Mouse (Mus musculus): Measurements from ENCODE around the gene Gm28305. TPM values are rescaled to one million over a fixed set of nuclear protein-coding genes. Genes with fewer than 3 reads are reported as not detected.
A peak's percentile ranks its signal among the peaks of the same experiment; 100 is the strongest.

Gm28305 gene
- polyA plus RNA-seq, 1 experiment, result not detected

DNA sequence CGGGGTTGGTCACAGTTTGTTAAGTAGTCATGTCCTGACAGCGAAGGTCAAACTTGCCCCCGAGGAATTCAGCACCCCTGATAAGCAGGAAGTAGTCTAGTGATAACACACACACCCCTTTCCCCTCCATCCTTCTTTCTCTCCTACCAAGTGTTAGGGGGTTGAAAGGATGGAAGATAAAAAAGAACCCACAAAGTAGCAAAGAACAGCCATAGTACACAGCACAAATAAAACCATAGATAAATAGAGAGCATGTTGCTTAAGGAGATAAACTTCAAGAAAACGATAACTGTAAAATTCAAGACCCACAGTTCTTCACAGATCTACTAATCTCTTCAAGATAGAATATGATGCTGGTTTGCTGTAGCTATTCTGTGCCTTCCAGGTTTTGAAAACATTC is 29.8 kb downstream of the Gm28305 start:
- no peak for DNase-seq (ENCODE audit: low spot score)

GRCm38 (mm10) chr9:104070863-104071604 is 30.6 kb downstream of the Gm28305 start:
- DNase-seq (ENCODE audit: low spot score), result no peak

DNA sequence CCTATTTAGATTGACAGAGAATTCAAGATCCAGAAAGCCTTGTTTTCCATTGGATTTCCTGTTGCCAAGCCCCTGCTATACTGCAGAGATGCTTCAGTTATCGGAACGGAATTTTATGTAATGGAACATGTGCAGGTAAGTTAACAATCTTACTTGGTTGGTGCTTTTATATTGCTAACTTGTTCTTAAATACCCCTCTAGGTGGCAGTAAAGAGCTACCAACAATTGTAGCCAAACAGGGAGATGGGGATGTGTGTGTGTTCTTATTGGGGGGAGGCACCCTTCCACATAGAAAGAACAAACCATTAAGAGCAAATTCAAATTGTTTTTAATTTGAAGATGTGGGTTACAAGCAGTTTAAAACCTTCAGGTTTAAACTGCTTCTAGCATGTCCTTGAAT is 35.3 kb downstream of the Gm28305 start:
- DNase-seq (ENCODE audit: low spot score), result no peak

DNA sequence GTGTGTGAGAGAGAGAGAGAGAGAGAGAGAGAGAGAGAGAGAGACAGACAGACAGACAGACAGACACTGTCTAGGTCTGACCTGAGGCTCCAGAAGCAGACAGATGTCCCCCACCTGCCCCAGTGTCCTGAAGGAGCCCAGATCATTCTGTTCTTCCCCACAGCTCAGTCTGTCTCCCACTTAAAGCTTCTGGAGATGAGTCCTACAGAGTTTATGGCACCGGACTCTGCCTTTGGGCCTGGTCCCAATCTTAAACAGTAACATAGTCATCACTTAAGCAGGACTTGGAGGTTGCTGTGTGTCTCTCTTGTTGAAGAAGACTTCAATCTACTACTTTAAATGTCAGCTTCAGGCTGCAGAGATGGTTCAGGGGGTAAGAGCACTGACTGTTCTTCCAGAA is 38.3 kb downstream of the Gm28305 start:
- DNase-seq (ENCODE audit: low spot score), result no peak

GRCm38 (mm10) chr9:104079379-104079778 is 38.9 kb downstream of the Gm28305 start:
- DNase-seq (ENCODE audit: low spot score), result no peak

DNA sequence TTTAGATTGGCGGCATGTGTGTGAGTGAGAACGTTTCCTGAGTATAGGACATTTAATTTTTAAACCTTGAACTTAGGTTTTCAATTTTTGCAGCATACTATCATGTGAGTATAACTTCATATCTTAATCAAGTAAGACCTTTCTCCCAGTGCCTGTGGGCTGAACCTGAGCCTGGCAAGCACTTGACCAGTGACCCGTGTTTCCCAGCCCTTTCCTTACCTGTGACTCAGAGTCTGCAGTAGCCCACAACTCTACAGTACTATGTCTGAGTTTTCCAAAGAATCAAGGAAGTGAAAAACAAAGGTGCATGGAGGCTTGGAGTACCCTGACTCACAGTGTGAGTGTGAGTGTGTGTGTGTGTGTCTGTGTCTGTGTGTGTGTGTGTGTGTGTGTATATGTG is 39.6 kb downstream of the Gm28305 start:
- no peak for DNase-seq (ENCODE audit: low spot score)

DNA sequence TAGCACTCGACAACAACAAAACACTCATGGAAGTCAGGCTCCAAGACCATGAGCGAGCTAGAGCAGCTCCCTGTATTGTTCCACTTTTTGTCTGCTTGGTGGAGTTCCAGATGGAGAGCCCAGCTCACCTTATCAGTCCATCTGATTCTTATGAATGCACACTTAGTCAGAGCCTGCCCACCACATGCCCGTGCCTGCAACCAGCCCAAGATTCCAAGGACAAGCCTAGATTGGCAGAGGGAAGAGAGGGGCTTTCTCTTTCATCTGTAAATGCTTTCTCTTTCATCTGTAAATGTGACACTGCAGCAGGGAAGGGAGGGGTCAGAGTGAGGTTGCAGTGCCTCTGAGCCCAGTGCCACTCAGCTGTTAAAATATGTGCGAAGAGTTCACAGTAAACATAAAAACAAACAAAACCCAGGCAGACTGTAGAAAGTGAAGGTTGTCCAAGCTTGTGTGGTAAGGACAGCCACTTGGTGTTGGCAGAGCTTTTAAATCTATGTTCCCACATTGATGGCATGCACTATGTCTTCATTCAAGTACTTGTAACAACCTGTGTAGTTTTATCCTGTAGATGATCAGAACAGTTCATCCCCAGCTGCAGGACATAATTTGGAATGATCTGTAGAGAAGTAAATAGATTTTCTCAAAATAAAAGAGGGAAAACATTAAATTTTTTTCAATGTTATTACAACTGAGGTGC is 45.4 kb downstream of the Gm28305 start:
- peak; percentile 41 for DNase-seq (ENCODE audit: low spot score)

DNA sequence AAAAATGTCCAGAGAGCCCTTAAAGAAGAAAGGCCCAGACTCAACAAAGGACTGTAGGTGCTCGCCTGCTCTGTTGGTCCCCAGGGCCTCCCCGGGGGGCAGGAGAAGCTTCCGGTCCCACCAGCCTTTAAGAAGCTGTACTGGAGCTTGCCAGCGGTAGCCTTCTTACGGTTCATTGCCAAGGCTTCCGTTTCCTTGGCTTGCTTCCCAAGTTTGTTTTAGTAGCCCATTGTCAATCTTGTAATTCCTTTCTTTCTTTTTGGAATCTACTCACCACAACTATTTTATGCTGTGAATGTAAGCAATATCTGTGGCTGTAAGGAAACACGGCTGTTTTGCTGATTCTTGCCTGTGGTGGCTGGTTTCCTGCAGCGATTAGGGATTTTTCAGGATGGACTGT is 48.1 kb downstream of the Gm28305 start:
- no peak for DNase-seq (ENCODE audit: low spot score)

DNA sequence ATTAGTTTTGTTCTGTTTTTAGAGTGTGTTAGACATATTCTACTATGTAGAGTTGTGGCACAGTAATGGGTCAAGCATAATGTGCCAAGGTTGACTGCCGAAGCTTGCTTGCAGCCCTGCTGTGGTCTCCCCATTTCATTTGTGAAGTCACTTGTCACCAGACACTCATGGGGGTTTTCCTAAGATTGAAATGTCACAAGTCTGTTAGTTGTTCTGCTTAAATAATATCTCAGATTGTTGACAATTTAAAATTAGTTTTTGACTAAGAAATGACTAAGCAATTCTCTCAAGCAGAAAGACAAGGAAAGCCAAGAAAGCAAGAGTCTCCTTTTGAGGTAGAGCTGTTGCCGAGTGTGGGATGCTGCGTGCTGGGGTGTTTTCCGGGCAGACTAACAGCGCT is 52.5 kb downstream of the Gm28305 start:
- no peak for DNase-seq (ENCODE audit: low spot score)

DNA sequence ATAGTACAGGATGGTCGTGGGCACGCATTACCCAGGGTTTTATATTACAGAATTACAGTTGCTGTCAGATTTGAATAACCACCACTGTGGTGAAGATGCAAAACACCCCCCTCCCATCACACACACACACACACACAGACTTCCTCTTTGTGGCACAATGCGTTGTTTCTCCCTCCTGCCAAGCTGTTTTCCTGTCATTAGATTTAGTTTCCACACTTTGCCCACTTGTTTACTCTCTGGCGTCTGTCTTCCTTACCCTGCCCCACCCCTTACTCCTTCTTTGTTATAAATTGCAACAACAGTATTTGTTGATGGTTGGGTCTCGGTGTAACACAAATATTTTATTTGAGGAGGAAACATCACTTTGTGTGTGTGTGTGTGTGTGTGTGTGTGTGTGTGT is 57.8 kb downstream of the Gm28305 start:
- DNase-seq (ENCODE audit: low spot score), result no peak

DNA sequence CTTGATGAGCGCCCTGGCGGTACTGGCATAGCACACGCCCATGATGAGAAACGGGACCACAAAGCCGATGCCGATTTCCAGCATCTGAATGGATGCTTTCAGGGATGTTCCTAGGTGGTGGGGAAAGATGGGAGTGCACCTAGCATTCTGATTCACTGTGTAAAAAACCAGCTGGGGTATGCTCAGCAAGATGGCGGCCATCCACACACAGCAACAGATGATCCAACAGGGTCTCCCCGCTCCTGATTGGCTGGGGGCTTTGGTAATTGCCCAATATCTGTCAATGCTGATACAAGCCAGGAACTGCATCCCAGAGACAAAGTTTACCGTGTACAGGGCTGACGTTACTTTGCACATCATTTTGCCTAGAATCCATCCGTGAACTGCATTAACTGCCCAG is 58.6 kb downstream of the Gm28305 start:
- no peak for DNase-seq (ENCODE audit: low spot score)

DNA sequence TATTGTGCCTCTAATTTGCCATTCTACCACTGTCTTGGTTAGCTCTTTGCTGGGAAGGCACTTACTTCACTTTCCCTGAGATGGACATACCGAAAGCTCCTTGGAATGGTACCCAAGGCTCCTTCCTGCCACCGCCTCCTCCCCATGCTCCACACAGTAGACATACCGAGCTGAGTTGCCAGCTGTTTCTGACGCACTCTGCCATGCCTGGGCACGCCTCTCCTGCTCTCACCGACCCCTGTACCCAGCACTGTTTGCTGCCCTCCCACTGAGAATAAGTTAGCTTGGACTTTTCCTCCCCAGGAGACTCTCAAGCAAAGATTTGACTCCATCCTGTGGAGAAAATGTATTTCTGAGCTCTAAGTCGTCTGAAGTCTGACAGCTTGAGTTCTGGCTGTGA is 60.4 kb downstream of the Gm28305 start:
- DNase-seq (ENCODE audit: low spot score), result no peak

DNA sequence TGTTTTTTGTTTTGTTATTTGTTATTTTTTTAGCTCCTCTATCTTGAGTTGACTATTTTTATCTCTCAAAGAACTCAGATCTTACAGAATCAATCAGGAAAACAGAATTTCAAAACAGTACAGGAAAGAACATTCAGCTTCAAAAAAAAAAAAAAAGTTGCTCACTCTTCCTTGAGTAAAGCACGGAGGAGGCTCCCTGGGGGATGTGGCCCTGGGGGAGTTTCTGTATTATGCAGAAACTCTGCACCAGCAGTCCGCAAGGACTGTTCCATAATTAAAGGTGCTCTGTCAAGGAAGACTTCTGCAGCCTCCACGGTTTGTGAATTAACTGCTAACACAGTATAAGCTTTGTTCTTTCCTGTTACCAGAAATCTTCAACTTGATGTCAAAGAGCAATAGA is 61.0 kb downstream of the Gm28305 start:
- DNase-seq (ENCODE audit: low spot score), result no peak

DNA sequence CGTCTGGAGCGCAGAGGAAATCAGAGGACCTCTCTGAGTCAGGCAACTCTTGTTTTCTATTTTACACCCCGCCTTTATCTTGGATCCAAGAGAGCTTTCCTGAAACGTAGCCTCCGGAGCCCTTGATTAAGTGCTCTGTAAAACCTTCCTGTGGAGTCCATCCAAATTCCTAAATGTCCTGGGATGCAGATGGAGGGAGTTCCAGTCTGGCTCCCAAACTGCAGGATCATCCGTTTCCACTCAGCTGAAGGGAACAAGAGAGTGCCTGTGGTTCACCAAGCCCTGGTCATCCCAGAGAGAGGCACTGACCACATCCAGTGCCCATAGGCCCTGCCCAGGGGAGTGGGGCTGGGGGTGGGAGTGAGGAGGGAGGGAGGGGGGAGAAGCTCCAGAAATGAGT is 61.8 kb downstream of the Gm28305 start:
- DNase-seq (ENCODE audit: low spot score), result no peak

DNA sequence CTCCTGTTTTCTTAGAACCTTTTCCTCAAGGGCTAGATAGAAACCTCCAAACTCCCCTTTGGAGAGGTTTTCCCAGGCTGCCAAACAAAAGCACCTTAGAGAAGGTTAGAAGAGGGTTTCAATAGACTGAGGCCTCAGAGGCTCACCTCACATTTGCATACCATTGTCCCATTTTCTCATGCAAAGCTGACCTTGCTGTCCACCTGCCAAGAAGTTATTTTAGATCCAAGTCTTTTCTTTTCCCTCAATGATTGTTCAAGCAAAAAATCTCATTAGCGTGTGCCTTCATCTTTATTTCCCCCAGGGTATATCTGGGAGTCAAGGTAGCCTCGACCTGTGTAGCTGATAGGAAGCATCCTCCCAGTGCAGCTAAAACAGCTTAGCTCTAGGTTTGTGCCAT is 62.4 kb downstream of the Gm28305 start:
- DNase-seq (ENCODE audit: low spot score), result no peak

GRCm38 (mm10) chr9:104104986-104105385 is 64.5 kb downstream of the Gm28305 start:
- no peak for DNase-seq (ENCODE audit: low spot score)

DNA sequence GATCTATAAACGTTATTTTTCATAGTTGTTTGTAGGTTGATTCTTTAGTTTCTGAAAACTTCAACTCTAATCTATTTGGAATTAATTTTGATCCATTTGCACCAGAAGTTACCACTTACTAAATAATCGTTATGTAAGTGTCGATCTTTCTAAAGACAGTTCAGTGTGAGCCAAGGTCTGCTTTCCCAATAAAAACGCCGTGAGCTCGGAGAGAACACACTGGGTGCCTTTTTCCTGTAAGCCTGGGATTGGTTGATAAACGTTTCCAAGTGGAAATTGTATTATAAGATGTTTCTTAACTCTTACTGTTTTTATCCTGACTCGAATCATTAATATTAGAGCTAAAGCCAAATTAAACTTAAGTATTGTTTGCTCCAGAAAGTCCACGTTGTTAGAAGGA is 66.5 kb downstream of the Gm28305 start:
- no peak for DNase-seq (ENCODE audit: low spot score)

DNA sequence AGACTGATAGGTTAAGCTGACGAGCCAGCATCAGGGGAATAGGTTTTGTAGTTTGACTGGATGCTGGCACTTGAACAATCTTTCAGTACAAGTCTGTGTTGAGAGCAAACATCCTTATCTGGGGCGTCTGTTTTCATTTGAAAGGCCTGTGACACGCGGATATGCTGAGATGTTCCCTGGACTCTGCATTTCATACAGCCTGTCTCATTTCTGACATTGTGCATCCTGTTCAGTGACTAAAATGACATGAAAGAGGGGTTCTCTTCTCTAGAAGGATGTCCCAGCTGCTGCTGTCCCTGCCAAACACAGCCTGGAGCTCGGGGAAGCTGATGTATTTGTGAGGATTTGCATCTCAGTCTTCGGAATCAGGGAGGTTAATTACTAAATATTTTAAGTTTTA is 67.0 kb downstream of the Gm28305 start:
- no peak for DNase-seq (ENCODE audit: low spot score)

DNA sequence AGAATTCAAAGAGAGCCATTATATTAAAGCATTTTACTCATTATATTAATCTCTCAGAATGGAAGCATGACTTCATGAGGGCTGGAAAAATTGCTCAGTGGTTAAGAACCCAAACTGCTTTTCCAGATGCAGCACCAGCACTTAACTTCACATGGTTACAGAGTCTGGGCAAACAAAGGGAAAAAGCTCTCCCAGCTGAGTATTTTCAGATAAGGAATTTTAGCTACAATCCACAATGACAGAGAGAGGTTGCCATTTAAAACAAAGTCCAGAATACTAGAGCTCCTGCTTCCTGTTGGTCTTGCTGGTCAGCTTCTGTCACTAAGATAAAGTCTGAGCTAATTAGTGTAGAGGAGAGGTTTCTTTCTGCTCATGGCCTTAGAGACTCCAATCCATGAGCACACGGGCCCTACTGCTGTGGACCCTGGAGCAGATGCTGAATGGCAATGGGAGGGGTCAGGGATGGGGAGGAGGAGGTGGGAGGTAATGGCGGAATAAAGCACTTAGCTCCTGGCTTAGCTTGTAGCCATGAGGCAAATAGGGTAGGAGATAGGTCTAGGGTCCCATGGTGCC is 68.2 kb downstream of the Gm28305 start:
- no peak for DNase-seq (ENCODE audit: low spot score)

DNA sequence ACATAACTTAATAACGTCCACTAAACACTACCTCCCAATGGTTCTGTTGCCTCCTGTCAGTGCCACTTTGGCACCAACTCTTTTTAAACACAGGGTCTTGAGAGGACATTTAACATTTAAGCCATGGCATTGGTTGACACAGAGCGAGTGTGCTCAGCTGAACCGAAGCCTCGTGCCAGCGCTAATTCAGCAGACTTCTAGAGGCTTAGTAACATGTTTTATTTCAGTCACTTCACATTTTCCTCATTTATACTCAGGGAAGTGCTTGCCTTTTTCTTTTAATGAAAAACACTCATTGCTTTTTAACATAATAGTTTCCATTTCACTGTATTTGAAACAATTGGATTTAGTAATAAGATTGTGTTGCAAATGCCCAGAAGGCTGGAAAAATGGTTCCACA is 68.7 kb downstream of the Gm28305 start:
- DNase-seq (ENCODE audit: low spot score), result no peak

GRCm38 (mm10) chr9:104123101-104123500 is 82.6 kb downstream of the Gm28305 start:
- no peak for DNase-seq (ENCODE audit: low spot score)

- no peak for DNase-seq (ENCODE audit: low spot score)
Observed at GRCm38 (mm10) chr9:104123622-104124021, 83.2 kb downstream of the Gm28305 start.
